Mouse (Mus musculus) myocyte (in vitro differentiated cells): ENCODE results near the gene 1700022I11Rik. TPM values are rescaled to one million over a fixed set of nuclear protein-coding genes. Genes with fewer than 3 reads are reported as not detected.

ENCODE experiments used
- H3K27me3 ChIP-seq: one replicate; pipeline ENCODE4 v1.6.1; 2011; ENCODE audit not compliant: control insufficient read depth, insufficient read depth, insufficient read length
- H3K36me3 ChIP-seq: one replicate; pipeline ENCODE4 v1.6.1; 2011; ENCODE audit not compliant: control insufficient read depth, insufficient read depth
- H3K4me2 ChIP-seq: one replicate; pipeline ENCODE4 v1.6.1; 2011; ENCODE audit warnings: low read depth, control low read depth
- H3K4me3 ChIP-seq: one replicate; pipeline ENCODE4 v1.5.1; 2011; ENCODE audit warnings: mild to moderate bottlenecking, control low read depth, moderate library complexity
- H3K79me2 ChIP-seq: one replicate; pipeline ENCODE4 v1.6.1; 2011; ENCODE audit not compliant: control insufficient read depth, insufficient read depth
- H3ac ChIP-seq: one replicate; pipeline ENCODE4 v1.6.1; 2011; ENCODE audit not compliant: control insufficient read depth, insufficient read length
- CEBPB ChIP-seq: IDR thresholded peaks from 2 replicates; pipeline ENCODE4 v1.6.1; 2011; ENCODE audit warnings: mild to moderate bottlenecking, moderate library complexity; ENCODE audit not compliant: poor library complexity, insufficient read depth, severe bottlenecking
- E2F4 ChIP-seq: IDR thresholded peaks from one replicate; pipeline ENCODE4 v1.6.1; 2011; ENCODE audit warnings: mild to moderate bottlenecking, control low read depth, moderate library complexity; ENCODE audit not compliant: insufficient read depth
- MAX ChIP-seq: IDR thresholded peaks from one replicate; pipeline ENCODE4 v1.6.1; 2011; ENCODE audit warnings: low read depth, mild to moderate bottlenecking, control low read depth
- MYOD1 ChIP-seq, 3 experiments: IDR thresholded peaks; one replicate each; pipeline ENCODE4 v1.6.1; 2011; ENCODE audit warnings: control low read depth in 2 of 3, low read depth in 2 of 3, mild to moderate bottlenecking in 2 of 3, moderate library complexity in 1 of 3; ENCODE audit not compliant: insufficient read length in 2 of 3, control insufficient read depth in 1 of 3
- MYOG ChIP-seq, 3 experiments: IDR thresholded peaks; one replicate each; pipeline ENCODE4 v1.6.1; 2011; ENCODE audit warnings: control low read depth in 2 of 3, low read depth in 2 of 3, mild to moderate bottlenecking in 2 of 3; ENCODE audit not compliant: insufficient read length in 2 of 3, control insufficient read depth in 1 of 3, insufficient read depth in 1 of 3
- POLR2A ChIP-seq: IDR thresholded peaks from one replicate; pipeline ENCODE4 v1.6.1; 2011; ENCODE audit warnings: low read depth, mild to moderate bottlenecking, control low read depth, moderate library complexity; ENCODE audit not compliant: insufficient read length
- POLR2AphosphoS2 ChIP-seq: IDR thresholded peaks from one replicate; pipeline ENCODE4 v1.6.1; 2011; ENCODE audit warnings: low read depth, control low read depth; ENCODE audit not compliant: insufficient read length
- REST ChIP-seq: IDR thresholded peaks from one replicate; pipeline ENCODE4 v1.6.1; 2011; ENCODE audit warnings: mild to moderate bottlenecking, control low read depth, moderate library complexity; ENCODE audit not compliant: insufficient read depth, insufficient read length
- SRF ChIP-seq: IDR thresholded peaks from one replicate; pipeline ENCODE4 v1.6.1; 2011; ENCODE audit warnings: low read depth; ENCODE audit not compliant: control insufficient read depth, insufficient read length
- TCF12 ChIP-seq: IDR thresholded peaks from one replicate; pipeline ENCODE4 v1.6.1; 2011; ENCODE audit warnings: mild to moderate bottlenecking, control low read depth; ENCODE audit not compliant: poor library complexity, insufficient read depth, severe bottlenecking
- TCF3 ChIP-seq: IDR thresholded peaks from one replicate; pipeline ENCODE4 v1.6.1; 2011; ENCODE audit warnings: low read depth, control low read depth; ENCODE audit not compliant: insufficient read length
- USF1 ChIP-seq: IDR thresholded peaks from one replicate; pipeline ENCODE4 v1.6.1; 2011; ENCODE audit warnings: low read depth, mild to moderate bottlenecking, control low read depth, moderate library complexity
- polyA plus RNA-seq: library from polyadenylated mRNA; unstranded; fragments of >200 nt; fragmentation: generic; extraction: Trizol; gene quantifications from one replicate; pipeline ENCODE4 v1.2.1, GENCODE M21; 2012; ENCODE audit warnings: missing spikeins

1700022I11Rik gene
- 0.76 TPM for polyA plus RNA-seq

- Histone ChIP-seq H3K4me2 (no peak within 1 kb of the TSS), H3K79me2 (no peaks in the 10 kb centered on the region), H3K4me3 (no peak within 1 kb of the TSS), H3K27me3 (no peaks in the 10 kb centered on the region), H3K36me3 (no peaks in the 10 kb centered on the region), H3ac (no peak within 1 kb of the TSS)
- TF ChIP-seq MYOD1 (IDR thresholded peaks at IDR 0.05; ENCODE audit: control insufficient read depth in 1 of 3, insufficient read length in 2 of 3, low read depth in 2 of 3) (no peak), USF1 (no peak), SRF (no peak), MAX (no peak), TCF3 (no peak), MYOG (IDR thresholded peaks at IDR 0.05; ENCODE audit: control insufficient read depth in 1 of 3, insufficient read depth in 1 of 3, insufficient read length in 2 of 3, low read depth in 2 of 3) (no peak), REST (no peak), POLR2AphosphoS2 (no peak), TCF12 (no peak), E2F4 (no peak), CEBPB (no peak), POLR2A (no peak)
Observed at GRCm38 (mm10) chr4:42969304-42969703, at the start of gene 1700022I11Rik. Gene 1700022I11Rik, plus strand, starts transcription at chr4:42969604.

DNA sequence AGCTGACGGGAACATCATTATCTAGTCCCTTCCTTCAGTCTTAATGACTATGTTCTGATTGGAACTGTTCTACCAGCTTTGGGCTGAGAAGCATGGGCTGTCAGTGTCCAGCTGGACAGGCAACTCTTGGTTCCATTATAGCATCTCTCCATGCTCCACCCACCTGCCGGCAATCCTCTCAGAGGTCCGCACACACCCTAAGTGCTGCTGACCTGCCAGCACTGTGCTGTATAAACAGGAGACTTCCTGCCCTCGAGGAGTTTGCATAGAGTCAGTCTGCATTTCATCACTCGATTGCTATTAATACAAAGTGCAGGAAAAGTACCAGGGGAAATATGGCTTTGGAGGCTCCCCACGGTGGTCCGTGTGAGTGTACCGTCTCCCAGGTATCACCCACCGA, 48.7 kb upstream of the 1700022I11Rik start:
- H3K27me3 ChIP-seq = peaks cover 68% of the 10 kb centered on the region
- no peak overlapping the region for H3K4me3 ChIP-seq
- TF ChIP-seq E2F4 = no peak
- no peak for TF ChIP-seq MAX
- TF ChIP-seq MYOD1 (IDR thresholded peaks at IDR 0.05; ENCODE audit: control insufficient read depth in 1 of 3, insufficient read length in 2 of 3, low read depth in 2 of 3) = no peak
- no peak for TF ChIP-seq MYOG (IDR thresholded peaks at IDR 0.05; ENCODE audit: control insufficient read depth in 1 of 3, insufficient read depth in 1 of 3, insufficient read length in 2 of 3, low read depth in 2 of 3)
- no peak for TF ChIP-seq POLR2A
- no peak for TF ChIP-seq POLR2AphosphoS2
- no peak for TF ChIP-seq USF1
- no peak for TF ChIP-seq CEBPB
- TF ChIP-seq TCF12 = no peak
- no peak for TF ChIP-seq REST
- no peak for TF ChIP-seq SRF
- no peak for TF ChIP-seq TCF3
- H3ac ChIP-seq = no peak overlapping the region
- no peaks in the 10 kb centered on the region for H3K79me2 ChIP-seq
- H3K4me2 ChIP-seq = no peak overlapping the region
- H3K36me3 ChIP-seq = no peaks in the 10 kb centered on the region

GRCm38 (mm10) chr4:42921536-42921935, 47.9 kb upstream of the 1700022I11Rik start:
- Histone ChIP-seq H3K4me3 (no peak overlapping the region), H3K79me2 (no peaks in the 10 kb centered on the region), H3ac (no peak overlapping the region), H3K4me2 (no peak overlapping the region), H3K36me3 (no peaks in the 10 kb centered on the region), H3K27me3 (peaks cover 60% of the 10 kb centered on the region)
- no peak for TF ChIP-seq TCF3
- TF ChIP-seq MAX = no peak
- no peak for TF ChIP-seq SRF
- no peak for TF ChIP-seq MYOD1 (IDR thresholded peaks at IDR 0.05; ENCODE audit: control insufficient read depth in 1 of 3, insufficient read length in 2 of 3, low read depth in 2 of 3)
- TF ChIP-seq CEBPB = no peak
- TF ChIP-seq E2F4 = no peak
- TF ChIP-seq MYOG (IDR thresholded peaks at IDR 0.05; ENCODE audit: control insufficient read depth in 1 of 3, insufficient read depth in 1 of 3, insufficient read length in 2 of 3, low read depth in 2 of 3) = no peak
- no peak for TF ChIP-seq REST
- no peak for TF ChIP-seq TCF12
- no peak for TF ChIP-seq USF1
- TF ChIP-seq POLR2A = no peak
- no peak for TF ChIP-seq POLR2AphosphoS2

DNA sequence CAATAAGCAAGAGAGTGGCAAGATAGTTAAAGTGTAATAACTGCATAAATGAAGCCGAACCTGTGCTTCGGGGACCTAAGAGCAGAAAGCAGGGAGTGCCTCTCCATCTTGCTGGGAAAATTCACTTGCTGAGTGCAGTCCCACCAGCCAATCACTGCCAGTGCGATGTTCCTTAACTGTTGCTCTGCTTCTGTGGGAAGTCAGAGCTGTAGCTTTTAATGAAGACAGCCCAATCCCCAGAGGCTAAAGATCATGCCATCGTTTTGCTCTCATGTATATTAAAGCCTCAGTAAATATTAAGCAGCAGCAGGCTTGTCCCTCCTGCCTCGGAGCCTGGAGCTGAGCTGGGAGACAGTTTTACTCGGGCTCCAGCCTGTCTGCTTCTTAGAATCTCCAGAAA, 47.3 kb upstream of the 1700022I11Rik start:
- TF ChIP-seq USF1 (no peak), TCF3 (no peak), CEBPB (no peak), TCF12 (no peak)
- no peaks in the 10 kb centered on the region for H3K79me2 ChIP-seq
- no peaks in the 10 kb centered on the region for H3K36me3 ChIP-seq
- no peak overlapping the region for H3ac ChIP-seq
- H3K4me2 ChIP-seq = no peak overlapping the region
- peaks cover 55% of the 10 kb centered on the region for H3K27me3 ChIP-seq
- H3K4me3 ChIP-seq = no peak overlapping the region

- Histone ChIP-seq H3K27me3 (peaks cover 51% of the 10 kb centered on the region), H3K4me3 (no peak overlapping the region), H3K79me2 (no peaks in the 10 kb centered on the region), H3K36me3 (no peaks in the 10 kb centered on the region), H3ac (no peak overlapping the region), H3K4me2 (no peak overlapping the region)
- TF ChIP-seq USF1 (no peak), TCF3 (no peak), E2F4 (no peak), REST (no peak), MYOG (IDR thresholded peaks at IDR 0.05; ENCODE audit: control insufficient read depth in 1 of 3, insufficient read depth in 1 of 3, insufficient read length in 2 of 3, low read depth in 2 of 3) (no peak), CEBPB (no peak), MAX (no peak), TCF12 (no peak), MYOD1 (IDR thresholded peaks at IDR 0.05; ENCODE audit: control insufficient read depth in 1 of 3, insufficient read length in 2 of 3, low read depth in 2 of 3) (no peak), POLR2AphosphoS2 (no peak), SRF (no peak), POLR2A (no peak)
Observed at GRCm38 (mm10) chr4:42922461-42922860, 46.9 kb upstream of the 1700022I11Rik start.
